Mouse (Mus musculus): ENCODE data around the gene Mboat7.
"Not testable (repeated sequence)": the region's sequence is repeated elsewhere in the genome, so short reads cannot be mapped to it uniquely, and the experiment has no call there.

The Mboat7 gene

GRCm38 (mm10) chr7:3692987-3693808, at the start of gene Mboat7:
Gene Mboat7, minus strand, starts transcription at chr7:3693523.
- in situ Hi-C loops (cut with MboI, MseI), result no loop called here

- in situ Hi-C loops (cut with MboI, MseI), result not testable (repeated sequence)
Observed at GRCm38 (mm10) chr7:3732675-3733074, 39.4 kb upstream of the Mboat7 start.

- in situ Hi-C loops (cut with MboI, MseI), result loop anchor here (10.0 kb wide), 1 partner anchor 211 kb away; no protein-coding TSS in a partner anchor
Observed at GRCm38 (mm10) chr7:3725459-3725858, 32.1 kb upstream of the Mboat7 start.

- in situ Hi-C loops (cut with MboI, MseI), result loop anchor here (10.0 kb wide), 1 partner anchor 205 kb away; no protein-coding TSS in a partner anchor
Observed at GRCm38 (mm10) chr7:3720268-3720667, 26.9 kb upstream of the Mboat7 start, which contains the start of gene Pirb. Gene Pirb, minus strand, starts transcription at chr7:3720391.

GRCm38 (mm10) chr7:3715249-3715648, 21.9 kb upstream of the Mboat7 start:
- in situ Hi-C loops (cut with MboI, MseI), result loop anchor here (10.0 kb wide), 2 partner anchors 110 to 180 kb away; partner anchors contain the start of genes Gm14548 and Gm15448

GRCm38 (mm10) chr7:3712264-3712942, 19.1 kb upstream of the Mboat7 start:
- in situ Hi-C loops (cut with MboI, MseI), result loop anchor here (10.0 kb wide), 2 partner anchors 112 to 182 kb away; partner anchors contain the start of genes Gm14548 and Gm15448

GRCm38 (mm10) chr7:3709000-3709399, 15.7 kb upstream of the Mboat7 start:
- in situ Hi-C loops (cut with MboI, MseI), result loop anchor here (10.0 kb wide), 1 partner anchor 436 kb away; no protein-coding TSS in a partner anchor

- in situ Hi-C loops (cut with MboI, MseI), result loop anchor here (10.0 kb wide), 1 partner anchor 436 kb away; no protein-coding TSS in a partner anchor
Observed at GRCm38 (mm10) chr7:3708447-3708980, 15.2 kb upstream of the Mboat7 start.

GRCm38 (mm10) chr7:3707568-3708413, 14.5 kb upstream of the Mboat7 start:
- in situ Hi-C loops (cut with MboI, MseI), result loop anchor here (10.0 kb wide), 1 partner anchor 437 kb away; no protein-coding TSS in a partner anchor

- in situ Hi-C loops (cut with MboI, MseI), result loop anchor here (10.0 kb wide), 1 partner anchor 438 kb away; no protein-coding TSS in a partner anchor
Observed at GRCm38 (mm10) chr7:3707027-3707426, 13.7 kb upstream of the Mboat7 start.

GRCm38 (mm10) chr7:3706343-3706934, 13.1 kb upstream of the Mboat7 start:
- in situ Hi-C loops (cut with MboI, MseI), result loop anchor here (10.0 kb wide), 1 partner anchor 438 kb away; no protein-coding TSS in a partner anchor

- in situ Hi-C loops (cut with MboI, MseI), result loop anchor here (10.0 kb wide), 1 partner anchor 439 kb away; no protein-coding TSS in a partner anchor
Observed at GRCm38 (mm10) chr7:3705911-3706310, 12.6 kb upstream of the Mboat7 start.

- in situ Hi-C loops (cut with MboI, MseI), result loop anchor here (10.0 kb wide), 1 partner anchor 439 kb away; no protein-coding TSS in a partner anchor
Observed at GRCm38 (mm10) chr7:3705461-3705860, 12.1 kb upstream of the Mboat7 start.

- in situ Hi-C loops (cut with MboI, MseI), result loop anchor here (5.0 to 10.0 kb wide), 2 partner anchors 72 to 440 kb away; no protein-coding TSS in a partner anchor
Observed at GRCm38 (mm10) chr7:3704475-3704874, 11.2 kb upstream of the Mboat7 start.

GRCm38 (mm10) chr7:3703879-3704441, 10.6 kb upstream of the Mboat7 start, which contains the start of gene Rps9:
Gene Rps9, plus strand, starts transcription at chr7:3703993.
- in situ Hi-C loops (cut with MboI, MseI), result loop anchor here (5.0 to 10.0 kb wide), 2 partner anchors 72 to 441 kb away; no protein-coding TSS in a partner anchor

- in situ Hi-C loops (cut with MboI, MseI), result loop anchor here (5.0 to 10.0 kb wide), 2 partner anchors 71 to 441 kb away; no protein-coding TSS in a partner anchor
Observed at GRCm38 (mm10) chr7:3703148-3703878, 10.0 kb upstream of the Mboat7 start.

GRCm38 (mm10) chr7:3698471-3698870, 5.1 kb upstream of the Mboat7 start:
- in situ Hi-C loops (cut with MboI, MseI), result no loop called here

GRCm38 (mm10) chr7:3694949-3695305, 1.6 kb upstream of the Mboat7 start:
- in situ Hi-C loops (cut with MboI, MseI), result not testable (repeated sequence)
